Mouse (Mus musculus): ENCODE data around the gene Pbsn. TPM values are rescaled to one million over a fixed set of nuclear protein-coding genes. Genes with fewer than 3 reads are reported as not detected.

The Pbsn gene
- polyA plus RNA-seq, 1 experiment: not detected

GRCm38 (mm10) chrX:77796916-77797315, 56.5 kb downstream of the Pbsn start:
- Histone ChIP-seq H3K4me1 (ENCODE audit: control insufficient read depth, insufficient read depth, low read length) (peaks cover 47% of the 10 kb centered on the region), H3K27ac (ENCODE audit: insufficient read depth, low read depth, low read length) (no peak overlapping the region), H3K4me3 (ENCODE audit: insufficient read depth, low read length) (no peak overlapping the region)
- TF ChIP-seq POLR2A (IDR thresholded peaks at IDR 0.05; ENCODE audit: borderline replicate concordance, low read depth, low read length): no peak
- no peak for TF ChIP-seq CTCF (IDR thresholded peaks at IDR 0.05; ENCODE audit: low read depth, low read length)

GRCm38 (mm10) chrX:77796238-77796835, 57.1 kb downstream of the Pbsn start, which contains the start of gene Prkx:
Prkx (minus strand) TSS chrX:77796278.
- TF ChIP-seq CTCF (IDR thresholded peaks at IDR 0.05; ENCODE audit: low read depth, low read length) (no peak), POLR2A (IDR thresholded peaks at IDR 0.05; ENCODE audit: borderline replicate concordance, low read depth, low read length) (no peak)
- Histone ChIP-seq H3K27ac (ENCODE audit: insufficient read depth, low read depth, low read length) (peak within 1 kb of the TSS; percentile 74), H3K4me1 (ENCODE audit: control insufficient read depth, insufficient read depth, low read length) (peaks cover 44% of the 10 kb centered on the region), H3K4me3 (ENCODE audit: insufficient read depth, low read length) (peak within 1 kb of the TSS; percentile 80)

- peak overlapping the region; percentile 80 for H3K4me3 ChIP-seq (ENCODE audit: insufficient read depth, low read length)
- peak overlapping the region; percentile 74 for H3K27ac ChIP-seq (ENCODE audit: insufficient read depth, low read depth, low read length)
- TF ChIP-seq POLR2A (IDR thresholded peaks at IDR 0.05; ENCODE audit: borderline replicate concordance, low read depth, low read length) (no peak), CTCF (IDR thresholded peaks at IDR 0.05; ENCODE audit: low read depth, low read length) (no peak)
- H3K4me1 ChIP-seq (ENCODE audit: control insufficient read depth, insufficient read depth, low read length): peaks cover 39% of the 10 kb centered on the region
These were observed 57.6 kb downstream of the Pbsn start for GRCm38 (mm10) chrX:77795858-77796174.

- peak overlapping the region; percentile 43 for H3K27ac ChIP-seq (ENCODE audit: insufficient read depth, low read depth, low read length)
- peak overlapping the region; percentile 80 for H3K4me3 ChIP-seq (ENCODE audit: insufficient read depth, low read length)
- TF ChIP-seq POLR2A (IDR thresholded peaks at IDR 0.05; ENCODE audit: borderline replicate concordance, low read depth, low read length) (no peak), CTCF (IDR thresholded peaks at IDR 0.05; ENCODE audit: low read depth, low read length) (no peak)
- H3K4me1 ChIP-seq (ENCODE audit: control insufficient read depth, insufficient read depth, low read length): peaks cover 43% of the 10 kb centered on the region
These were observed 58.2 kb downstream of the Pbsn start for GRCm38 (mm10) chrX:77794962-77795857.

- Histone ChIP-seq H3K27ac (ENCODE audit: insufficient read depth, low read depth, low read length) (no peak overlapping the region), H3K4me1 (ENCODE audit: control insufficient read depth, insufficient read depth, low read length) (peaks cover 15% of the 10 kb centered on the region), H3K4me3 (ENCODE audit: insufficient read depth, low read length) (no peak overlapping the region)
- no peak for TF ChIP-seq CTCF (IDR thresholded peaks at IDR 0.05; ENCODE audit: low read depth, low read length)
- TF ChIP-seq POLR2A (IDR thresholded peaks at IDR 0.05; ENCODE audit: borderline replicate concordance, low read depth, low read length): no peak
These were observed 64.7 kb downstream of the Pbsn start for GRCm38 (mm10) chrX:77788675-77789074.

Other genes starting within 250 kb of the Pbsn start
- gene Prkx, start 57.3 kb downstream of the Pbsn start, polyA plus RNA-seq (2012; ENCODE audit: insufficient read depth, insufficient read length, missing spikeins): 39.9 and 50.5 TPM in 2 replicates
- not detected in 2 replicates for gene Gm14744, start 11.1 kb upstream of the Pbsn start, polyA plus RNA-seq (2012; ENCODE audit: insufficient read depth, insufficient read length, missing spikeins)
- not detected in 2 replicates for gene 5430402E10Rik, start 71.4 kb upstream of the Pbsn start, polyA plus RNA-seq (2012; ENCODE audit: insufficient read depth, insufficient read length, missing spikeins)
- not detected in 2 replicates for gene Obp1a, start 237.8 kb upstream of the Pbsn start, polyA plus RNA-seq (2012; ENCODE audit: insufficient read depth, insufficient read length, missing spikeins)